Mouse (Mus musculus) CH12.LX (cell line): ENCODE data around the gene B3gnt2. TPM values are rescaled to one million over a fixed set of nuclear protein-coding genes. Genes with fewer than 3 reads are reported as not detected.

Experiments
- DNase-seq: peaks from one replicate; pipeline ENCODE4 v3.0.0-alpha.2; 2013; ENCODE audit errors: extremely low read depth
- H3K27ac ChIP-seq: 2 replicates; pipeline ENCODE4 v1.5.1; 2012; ENCODE audit warnings: low read depth, mild to moderate bottlenecking, control low read depth, moderate library complexity; ENCODE audit not compliant: insufficient read depth
- H3K27me3 ChIP-seq: replicated peaks from 2 replicates; pipeline ENCODE3; 2012; ENCODE audit warnings: inconsistent platforms
- H3K36me3 ChIP-seq, 2 experiments: replicated peaks in 1 of 2; 2 replicates each; pipeline versions ENCODE3 to v1.6.1; 2012; ENCODE audit warnings: inconsistent platforms in 1 of 2, low read length in 1 of 2, mild to moderate bottlenecking in 1 of 2, mixed read lengths in 1 of 2, moderate library complexity in 1 of 2; ENCODE audit not compliant: control insufficient read depth in 1 of 2, insufficient read depth in 1 of 2
- H3K4me1 ChIP-seq, 2 experiments: 2 replicates each; pipeline ENCODE4 v1.6.1; 2012; ENCODE audit warnings: inconsistent platforms in 1 of 2, moderate library complexity in 1 of 2; ENCODE audit not compliant: insufficient read depth in 2 of 2, control insufficient read depth in 1 of 2
- H3K4me2 ChIP-seq: 2 replicates; pipeline ENCODE4 v1.6.1; 2012; ENCODE audit warnings: low read depth, mild to moderate bottlenecking, control low read depth; ENCODE audit not compliant: poor library complexity, insufficient read depth, severe bottlenecking
- H3K4me3 ChIP-seq, 3 experiments: fragments of 150-350 bp in 1 of 3; sonication (generic) in 1 of 3; replicated peaks in 1 of 3; 2 replicates each; pipeline versions ENCODE3 to v1.5.1; 2011 to 2012; ENCODE audit warnings: low read depth in 2 of 3, low read length in 2 of 3, mild to moderate bottlenecking in 2 of 3, moderate library complexity in 2 of 3, control low read depth in 1 of 3, improper control_type of control experiment in 1 of 3, inconsistent platforms in 1 of 3, mixed read lengths in 1 of 3; ENCODE audit not compliant: poor library complexity in 1 of 3
- H3K79me2 ChIP-seq: replicated peaks from 2 replicates; pipeline ENCODE4 v1.6.1; 2012; ENCODE audit warnings: mild to moderate bottlenecking, moderate library complexity; ENCODE audit not compliant: control insufficient read depth, poor library complexity, insufficient read depth, severe bottlenecking; ENCODE audit errors: extremely low read depth
- H3K9ac ChIP-seq: 2 replicates; pipeline ENCODE4 v1.6.1; 2012; ENCODE audit warnings: low read depth, mild to moderate bottlenecking, control low read depth, moderate library complexity; ENCODE audit not compliant: insufficient read depth
- H3K9me3 ChIP-seq: replicated peaks from 2 replicates; pipeline ENCODE3; 2012; ENCODE audit warnings: low read length, inconsistent platforms, mixed read lengths
- CHD1 ChIP-seq: IDR thresholded peaks from 2 replicates; pipeline ENCODE4 v1.6.1; 2012; ENCODE audit warnings: low read depth, low read length, improper control_type of control experiment, inconsistent platforms
- HCFC1 ChIP-seq: IDR thresholded peaks from 2 replicates; pipeline ENCODE4 v1.6.1; 2012; ENCODE audit warnings: low read depth, mild to moderate bottlenecking, inconsistent platforms, low read length, improper control_type of control experiment
- MAZ ChIP-seq: IDR thresholded peaks from 2 replicates; pipeline ENCODE4 v1.6.1; 2012; ENCODE audit warnings: low read depth, mild to moderate bottlenecking, inconsistent platforms, low read length, improper control_type of control experiment, moderate library complexity
- PAX5 ChIP-seq: IDR thresholded peaks from 2 replicates; pipeline ENCODE4 v1.6.1; 2012; ENCODE audit warnings: low read length, inconsistent platforms, mixed read lengths
- POLR2A ChIP-seq: IDR thresholded peaks from 2 replicates; pipeline ENCODE4 v1.6.1; 2011; ENCODE audit warnings: low read depth, mild to moderate bottlenecking, improper control_type of control experiment, low read length
- TCF12 ChIP-seq: IDR thresholded peaks from 2 replicates; pipeline ENCODE4 v1.6.1; 2014; ENCODE audit warnings: low read depth, mild to moderate bottlenecking, inconsistent platforms, low read length, improper control_type of control experiment
- UBTF ChIP-seq: IDR thresholded peaks from 2 replicates; pipeline ENCODE4 v1.6.1; 2012; ENCODE audit warnings: low read depth, mild to moderate bottlenecking, inconsistent platforms, low read length, improper control_type of control experiment, moderate library complexity
- USF1 ChIP-seq: IDR thresholded peaks from 2 replicates; pipeline ENCODE4 v1.6.1; 2014; ENCODE audit warnings: low read depth, mild to moderate bottlenecking, inconsistent platforms, low read length, improper control_type of control experiment
- dilution Hi-C: fragments of 300-500 bp; cut with MboI; formaldehyde crosslinking; loops from 2 replicates; pipeline ENCODE4 v1.14.3; 2020; ENCODE audit warnings: low sequenced_read_pairs; ENCODE audit not compliant: extremely low pct_unique_long_range_greater_than_20kb, extremely low pct_ligation_motif_present
- in situ Hi-C: fragments of 300-500 bp; cut with MboI; formaldehyde crosslinking; loops from 3 replicates; pipeline ENCODE4 v1.14.3; 2019; ENCODE audit warnings: low sequenced_read_pairs, low pct_ligation_motif_present, low pct_unique_long_range_greater_than_20kb, mixed read lengths
- polyA plus RNA-seq: library from polyadenylated mRNA; unstranded; fragments of >175 nt; gene quantifications from 2 replicates; pipeline ENCODE4 v1.2.1, GENCODE M21; 2012; ENCODE audit warnings: low read depth; ENCODE audit not compliant: insufficient read length
- total RNA-seq, 2 experiments: library from RNA; depleted of rRNA; stranded (reverse); fragments of 300-350 nt in 1 of 2; fragments of >200 nt in 1 of 2; gene quantifications; 2 replicates each; pipeline ENCODE4 v1.2.3; 2012 to 2014

B3gnt2 gene
- total and polyA plus RNA-seq, 3 experiments: 74.6 to 96.0 (median 75.2) TPM

- no peak for TF ChIP-seq UBTF
- TF ChIP-seq, all 38 proteins: peak for 26
Observed at GRCm38 (mm10) chr11:22844754-22845718, 15.7 kb downstream of the B3gnt2 start (continued).

- no peak overlapping the region for H3K4me3 ChIP-seq
- no peaks in the 10 kb centered on the region for H3K27me3 ChIP-seq
- in situ Hi-C loops (no loop called here), dilution Hi-C loops (no loop called here)
- TF ChIP-seq USF1: no peak
- TF ChIP-seq MAZ: no peak
- TF ChIP-seq CHD1: no peak
- TF ChIP-seq HCFC1: no peak
- TF ChIP-seq PAX5: no peak
- H3K79me2 ChIP-seq: peaks cover 90% of the 10 kb centered on the region
- DNase-seq: no peak
- peak overlapping the region; percentile 7; the same call in 1 of the 2 replicates for H3K4me2 ChIP-seq
- H3K4me1 ChIP-seq: peaks cover 40 to 96% of the 10 kb centered on the region in 2 experiments
- H3K36me3 ChIP-seq: peaks cover 19 to 68% of the 10 kb centered on the region in 2 experiments
- H3K27ac ChIP-seq: peak overlapping the region; percentile 21; the same call in 1 of the 2 replicates
- H3K9me3 ChIP-seq: no peaks in the 10 kb centered on the region
- no peak overlapping the region for H3K9ac ChIP-seq
Observed at GRCm38 (mm10) chr11:22839456-22839855, 21.3 kb downstream of the B3gnt2 start.

- H3K79me2 ChIP-seq: peaks cover 90% of the 10 kb centered on the region
- DNase-seq: no peak
- H3K9ac ChIP-seq: peak overlapping the region; percentile 35; the same call in 1 of the 2 replicates
- in situ Hi-C loops: no loop called here
- H3K4me2 ChIP-seq: no peak overlapping the region
- H3K9me3 ChIP-seq: no peaks in the 10 kb centered on the region
- no peak overlapping the region for H3K27ac ChIP-seq
- dilution Hi-C loops: no loop called here
- H3K27me3 ChIP-seq: no peaks in the 10 kb centered on the region
- TF ChIP-seq CHD1 (0 out of 2 replicates have a peak, but pooled peaks have one; percentile 29), TCF12 (no peak)
- no peak overlapping the region for H3K4me3 ChIP-seq
- H3K4me1 ChIP-seq: peaks cover 33 to 96% of the 10 kb centered on the region in 2 experiments
- H3K36me3 ChIP-seq: peaks cover 29 to 76% of the 10 kb centered on the region in 2 experiments
Observed at GRCm38 (mm10) chr11:22838361-22838760, 22.4 kb downstream of the B3gnt2 start.

- in situ Hi-C loops: no loop called here
- TF ChIP-seq POLR2A: 0 out of 2 replicates have a peak, but pooled peaks have one; percentile 19
- TF ChIP-seq UBTF: no peak
- TF ChIP-seq, all 38 proteins: peak for 1
- no peaks in the 10 kb centered on the region for H3K9me3 ChIP-seq
- no peaks in the 10 kb centered on the region for H3K27me3 ChIP-seq
- H3K36me3 ChIP-seq: peaks cover 45 to 86% of the 10 kb centered on the region in 2 experiments
- no peak overlapping the region for H3K4me2 ChIP-seq
- H3K9ac ChIP-seq: no peak overlapping the region
- H3K4me1 ChIP-seq: peaks cover 19 to 92% of the 10 kb centered on the region in 2 experiments
- dilution Hi-C loops: no loop called here
- peak overlapping the region; percentile 18; the same call in 1 of the 2 replicates for H3K27ac ChIP-seq
- no peak for DNase-seq
- no peak overlapping the region for H3K4me3 ChIP-seq
- H3K79me2 ChIP-seq: peaks cover 86% of the 10 kb centered on the region
Observed at GRCm38 (mm10) chr11:22836269-22836668, 24.5 kb downstream of the B3gnt2 start.
